Mouse (Mus musculus): ENCODE measurements around the gene Rpa1.
"Not testable (repeated sequence)": the region's sequence is repeated elsewhere in the genome, so short reads cannot be mapped to it uniquely, and the experiment has no call there.

Rpa1 gene

DNA sequence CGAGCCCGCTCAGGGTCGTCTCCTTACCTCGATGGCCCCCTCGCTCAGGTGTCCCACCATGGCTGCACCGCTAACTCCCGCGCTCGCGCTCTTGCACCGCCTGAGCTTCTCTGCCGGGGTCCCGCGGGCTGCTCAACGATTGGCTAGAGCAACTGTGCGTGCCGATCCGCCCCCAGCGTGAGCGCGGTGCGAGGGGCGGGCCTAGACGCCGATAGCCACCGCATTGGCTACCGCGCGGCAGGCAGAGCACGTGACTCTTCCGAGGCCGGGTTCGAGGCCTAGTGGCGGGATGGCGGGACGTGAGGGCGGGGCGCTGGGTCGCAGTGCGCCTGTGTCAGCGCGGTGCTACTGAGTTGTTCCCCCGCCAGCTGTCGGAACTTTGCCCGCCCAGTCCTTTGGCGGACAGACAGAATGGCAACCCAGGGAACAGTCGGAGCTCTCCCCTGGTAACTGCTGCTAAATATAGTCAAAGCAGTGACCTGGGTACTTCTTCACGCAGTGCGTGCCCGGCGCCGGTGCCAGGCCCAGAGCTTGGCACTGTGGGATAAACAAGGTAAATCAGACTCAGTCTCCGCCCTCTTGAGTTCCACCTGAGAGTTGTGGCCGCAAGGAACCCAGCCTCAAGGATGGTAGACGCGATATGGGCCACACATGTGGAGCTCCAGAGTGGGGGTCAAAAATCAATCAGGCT lies at the start of gene Rpa1, which contains the start of gene Smyd4:
Gene Rpa1, minus strand, starts transcription at position 126 of the 691 bp plus-strand sequence.
Gene Smyd4, plus strand, starts transcription at position 235 of the 691 bp plus-strand sequence.
- peak; percentile 96 for DNase-seq (ENCODE audit: extremely low spot score)

- no peak for DNase-seq (ENCODE audit: extremely low spot score)
Observed at GRCm38 (mm10) chr11:75397452-75397851, 49.3 kb upstream of the Rpa1 start.

GRCm38 (mm10) chr11:75395611-75396010 lies 47.5 kb upstream of the Rpa1 start:
- no peak for DNase-seq (ENCODE audit: extremely low spot score)

DNA sequence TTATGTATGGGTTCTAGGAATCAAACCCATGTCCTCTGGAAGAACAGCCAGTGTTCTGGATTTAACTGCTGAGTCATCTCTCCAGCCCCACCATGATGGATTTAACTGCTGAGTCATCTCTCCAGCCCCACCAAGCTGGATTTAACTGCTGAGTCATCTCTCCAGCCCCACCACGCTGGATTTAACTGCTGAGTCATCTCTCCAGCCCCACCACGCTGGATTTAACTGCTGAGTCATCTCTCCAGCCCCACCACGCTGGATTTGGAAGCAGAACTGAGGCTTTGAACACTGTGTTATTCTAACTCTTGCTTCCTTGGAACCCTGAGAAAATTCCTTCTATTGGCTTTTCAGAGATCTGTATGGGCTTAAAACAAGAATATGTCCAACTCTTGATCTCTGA lies 35.4 kb upstream of the Rpa1 start:
- DNase-seq (ENCODE audit: extremely low spot score), result not testable (repeated sequence)

DNA sequence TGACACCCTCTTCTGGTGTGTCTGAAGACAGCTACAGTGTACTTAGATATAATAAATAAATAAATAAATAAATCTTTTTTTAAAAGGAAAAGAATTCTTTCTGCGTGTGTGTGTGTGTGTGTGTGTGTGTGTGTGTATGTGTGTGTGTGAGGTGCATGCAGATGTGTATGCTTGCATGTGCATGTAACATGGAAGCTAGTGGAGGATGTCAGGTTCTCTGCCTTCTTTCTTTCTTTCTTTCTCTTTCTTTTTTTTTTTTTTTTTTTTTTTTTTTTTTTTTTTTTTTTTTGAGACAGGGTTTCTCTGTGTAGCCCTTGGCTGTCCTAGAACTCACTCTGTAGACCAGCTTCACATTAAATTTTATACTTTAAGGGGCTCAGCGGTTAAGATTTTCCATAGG lies 30.7 kb upstream of the Rpa1 start:
- DNase-seq (ENCODE audit: extremely low spot score), result not testable (repeated sequence)

- no peak for DNase-seq (ENCODE audit: extremely low spot score)
Observed at GRCm38 (mm10) chr11:75377125-75377524, 29.0 kb upstream of the Rpa1 start.

- DNase-seq (ENCODE audit: extremely low spot score), result no peak
Observed at GRCm38 (mm10) chr11:75355475-75355874, 7.4 kb upstream of the Rpa1 start.

- DNase-seq (ENCODE audit: extremely low spot score), result no peak
Observed at GRCm38 (mm10) chr11:75351225-75351624, 3.1 kb upstream of the Rpa1 start.

- DNase-seq (ENCODE audit: extremely low spot score), result no peak
Observed at GRCm38 (mm10) chr11:75348890-75349261, 752 bp upstream of the Rpa1 start.

DNA sequence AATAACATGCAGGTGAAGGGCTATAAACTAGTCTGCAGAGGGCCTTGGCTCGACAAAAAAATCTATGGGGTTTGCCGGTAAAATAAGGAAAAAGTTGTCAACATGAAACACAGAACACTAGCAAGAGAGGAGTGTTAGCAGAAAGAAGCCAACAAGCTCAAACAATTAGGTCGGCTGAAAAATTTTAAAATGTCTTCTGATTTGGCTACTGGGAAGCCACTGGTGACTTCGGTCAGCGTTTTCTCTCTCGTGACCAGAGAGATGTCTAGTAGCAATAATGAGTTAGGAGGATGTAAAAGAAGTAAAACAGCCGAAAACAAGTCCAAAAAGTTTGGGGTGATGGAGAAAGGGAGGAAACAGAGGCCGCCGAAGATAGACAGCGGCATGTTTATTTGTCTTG lies 528 bp downstream of the Rpa1 start:
- no peak for DNase-seq (ENCODE audit: extremely low spot score)

GRCm38 (mm10) chr11:75347188-75347585 lies 937 bp downstream of the Rpa1 start:
- DNase-seq (ENCODE audit: extremely low spot score), result no peak

DNA sequence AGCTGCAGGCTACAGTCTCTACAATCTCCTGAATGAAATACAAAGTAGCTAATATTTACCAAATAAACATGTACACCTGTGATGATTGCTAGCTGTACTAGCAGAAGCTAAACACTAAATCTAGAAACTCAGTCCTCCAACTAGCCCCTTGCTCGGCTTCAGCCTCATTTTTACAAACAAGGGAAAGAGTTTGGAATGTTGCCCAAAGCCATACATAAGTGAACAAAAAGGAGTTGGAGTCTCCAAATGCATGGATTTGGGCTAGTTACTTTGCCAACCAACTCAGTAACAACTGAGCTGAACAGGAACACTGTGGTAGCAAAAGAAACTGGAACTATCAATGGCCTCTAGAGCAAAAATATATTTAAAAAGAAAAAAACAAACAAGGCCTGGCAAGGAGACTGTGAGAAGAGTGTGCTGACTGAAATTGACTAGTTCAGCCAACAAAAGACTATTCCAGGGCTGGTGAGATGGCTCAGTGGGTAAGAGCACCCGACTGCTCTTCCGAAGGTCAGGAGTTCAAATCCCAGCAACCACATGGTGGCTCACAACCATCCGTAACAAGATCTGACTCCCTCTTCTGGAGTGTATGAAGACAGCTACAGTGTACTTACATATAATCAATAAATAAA lies 1.5 kb downstream of the Rpa1 start:
- no peak for DNase-seq (ENCODE audit: extremely low spot score)

DNA sequence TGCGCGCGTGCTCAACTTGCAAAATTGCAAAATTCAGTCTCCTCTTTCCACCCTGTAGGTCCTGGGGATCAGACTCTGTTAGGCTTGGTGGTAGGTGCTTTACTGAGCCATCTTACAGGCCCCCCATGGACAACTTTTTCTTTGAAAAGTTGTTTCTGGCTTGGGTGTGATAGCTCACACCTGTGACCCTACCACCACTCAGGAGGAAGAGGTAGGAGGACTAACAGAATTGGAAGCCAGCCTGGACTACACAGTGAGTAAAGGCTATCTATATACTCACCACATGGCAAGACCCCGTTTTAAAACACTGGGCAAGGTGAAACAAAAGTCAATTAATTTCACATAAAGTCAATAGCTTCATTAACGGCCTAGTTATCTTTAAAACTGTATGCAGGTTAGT lies 3.4 kb downstream of the Rpa1 start:
- DNase-seq (ENCODE audit: extremely low spot score), result no peak

DNA sequence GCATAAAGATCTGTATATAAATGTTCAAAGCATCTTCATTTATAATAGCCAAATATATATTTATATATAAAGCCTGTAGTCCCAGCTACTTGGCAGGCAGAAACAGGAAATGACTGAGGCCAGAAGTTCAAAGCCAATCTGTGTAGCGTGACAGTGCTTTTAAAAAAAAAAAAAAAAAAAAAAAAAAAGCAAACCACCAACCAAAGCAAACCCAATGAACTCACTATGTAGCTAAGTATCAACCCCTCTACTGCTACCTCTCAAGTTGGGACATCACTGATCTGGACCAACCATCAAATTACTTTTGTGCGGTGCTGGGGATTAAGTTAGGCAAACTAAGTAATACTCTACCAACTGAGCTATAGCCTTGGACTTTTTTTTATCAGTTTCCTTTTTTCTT lies 4.0 kb downstream of the Rpa1 start:
- DNase-seq (ENCODE audit: extremely low spot score), result no peak

DNA sequence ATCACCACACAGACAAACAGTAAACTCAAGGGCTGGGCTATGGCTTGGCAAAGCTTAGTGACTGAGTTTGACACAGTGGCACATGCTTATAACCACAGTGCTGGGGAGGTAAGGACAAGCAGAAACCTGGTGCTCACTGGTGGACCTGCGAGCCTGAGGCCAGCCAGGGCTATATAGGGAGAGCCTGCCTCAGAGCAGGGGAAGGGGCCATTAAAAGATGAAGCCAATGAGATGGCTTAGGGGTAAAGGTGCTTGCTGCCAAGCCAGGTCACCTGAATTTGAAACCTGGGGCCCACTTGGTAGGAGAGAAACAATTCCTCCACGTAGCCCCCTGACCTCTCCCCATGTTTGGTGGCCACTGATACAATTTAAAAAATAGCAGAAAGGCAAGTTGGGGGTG lies 5.0 kb downstream of the Rpa1 start:
- DNase-seq (ENCODE audit: extremely low spot score), result no peak

- no peak for DNase-seq (ENCODE audit: extremely low spot score)
Observed at GRCm38 (mm10) chr11:75340698-75341345, 7.3 kb downstream of the Rpa1 start.

GRCm38 (mm10) chr11:75340076-75340475 lies 8.0 kb downstream of the Rpa1 start:
- no peak for DNase-seq (ENCODE audit: extremely low spot score)

- no peak for DNase-seq (ENCODE audit: extremely low spot score)
Observed at GRCm38 (mm10) chr11:75337246-75337645, 10.9 kb downstream of the Rpa1 start.

DNA sequence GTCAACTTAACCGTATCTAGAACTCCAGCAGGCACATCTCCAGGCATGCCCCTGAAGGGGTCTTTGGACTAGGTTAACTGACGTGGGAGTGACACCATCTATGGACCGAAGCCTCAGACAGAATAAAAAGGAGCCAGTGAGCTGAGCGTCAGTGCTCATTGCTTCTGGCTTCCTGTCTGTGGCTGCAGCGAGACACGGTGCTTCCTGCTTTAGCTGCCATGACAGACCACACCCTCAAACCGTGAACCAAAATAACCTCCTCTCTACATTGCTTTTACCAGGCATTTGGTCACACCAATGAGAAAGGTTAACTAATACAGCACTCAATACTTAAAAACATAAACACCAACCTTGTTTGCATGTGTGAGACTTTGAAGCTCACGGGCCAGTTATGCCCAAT lies 11.4 kb downstream of the Rpa1 start:
- DNase-seq (ENCODE audit: extremely low spot score), result no peak

DNA sequence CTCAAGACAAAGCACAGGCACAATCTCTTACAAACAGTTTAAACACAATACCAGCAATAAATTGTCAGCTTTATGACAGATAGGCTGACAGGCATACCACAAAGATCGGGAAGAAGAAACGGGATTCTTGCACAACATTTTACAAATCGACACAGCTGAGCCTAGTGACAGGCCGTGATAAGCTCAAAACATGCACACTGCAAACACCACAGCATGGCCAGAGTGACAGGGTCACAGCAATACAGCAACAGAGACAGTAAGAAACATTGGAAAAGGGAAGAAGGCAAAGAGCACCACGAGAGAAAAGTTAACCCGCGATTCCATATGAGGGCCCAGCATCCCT lies 22.2 kb downstream of the Rpa1 start:
- no peak for DNase-seq (ENCODE audit: extremely low spot score)

- no peak for DNase-seq (ENCODE audit: extremely low spot score)
Observed at GRCm38 (mm10) chr11:75325116-75325968, 22.8 kb downstream of the Rpa1 start.

- DNase-seq (ENCODE audit: extremely low spot score), result no peak
Observed at GRCm38 (mm10) chr11:75324433-75324832, 23.7 kb downstream of the Rpa1 start.
